Mouse (Mus musculus) lung, postnatal 25 days (tissue): ENCODE data around the gene Chd3.

Experiments used
- DNase-seq: peaks from one replicate; pipeline ENCODE4 v3.0.0; 2022; ENCODE audit warnings: low spot score

Chd3 gene

GRCm38 (mm10) chr11:69366157-69366854 is 2.9 kb downstream of the Chd3 start:
- DNase-seq: peak; percentile 97

GRCm38 (mm10) chr11:69365722-69366121 is 3.5 kb downstream of the Chd3 start:
- no peak for DNase-seq

DNA sequence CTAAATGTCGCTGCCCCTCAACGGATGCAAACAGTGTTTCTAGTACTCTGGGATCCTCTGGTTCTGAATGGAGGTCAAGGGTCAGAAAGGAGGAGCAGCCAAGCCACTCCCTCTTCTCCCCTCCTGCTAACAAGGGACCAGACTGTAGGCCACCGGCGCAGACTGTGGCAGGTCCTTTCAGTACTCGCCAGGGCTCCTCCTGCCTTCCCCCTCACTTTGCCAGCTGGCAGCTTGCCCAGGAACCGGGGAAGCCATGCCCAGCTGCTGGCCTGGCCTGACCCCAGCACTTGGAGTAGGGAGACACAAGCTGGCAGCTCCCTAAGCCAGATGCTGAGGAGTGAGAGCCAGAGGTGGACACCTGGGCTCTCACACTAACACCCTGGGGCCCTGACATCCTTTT is 4.3 kb downstream of the Chd3 start:
- DNase-seq: peak; percentile 97

GRCm38 (mm10) chr11:69364376-69364775 is 4.8 kb downstream of the Chd3 start:
- DNase-seq: no peak

- no peak for DNase-seq
Observed at GRCm38 (mm10) chr11:69362479-69362878, 6.7 kb downstream of the Chd3 start.

DNA sequence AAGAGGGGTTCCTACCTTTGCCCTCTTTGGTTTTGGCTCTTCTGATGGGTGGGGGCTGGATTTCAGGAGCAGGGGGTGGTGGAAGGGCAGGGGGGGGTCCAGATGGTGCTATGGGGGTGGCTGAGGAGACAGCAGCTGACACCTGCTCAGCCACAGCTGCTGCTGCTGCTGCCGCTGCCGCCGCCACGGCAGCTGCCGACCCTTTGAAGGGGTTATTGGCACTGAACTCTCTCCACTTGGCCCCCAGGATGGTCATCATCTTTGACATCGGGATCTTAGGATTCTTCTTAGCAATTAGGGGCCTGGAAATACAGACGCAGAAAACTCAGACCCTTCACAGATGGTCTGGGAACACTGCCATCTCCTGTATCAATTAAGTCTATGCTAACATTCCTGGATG is 7.2 kb downstream of the Chd3 start:
- DNase-seq: no peak

DNA sequence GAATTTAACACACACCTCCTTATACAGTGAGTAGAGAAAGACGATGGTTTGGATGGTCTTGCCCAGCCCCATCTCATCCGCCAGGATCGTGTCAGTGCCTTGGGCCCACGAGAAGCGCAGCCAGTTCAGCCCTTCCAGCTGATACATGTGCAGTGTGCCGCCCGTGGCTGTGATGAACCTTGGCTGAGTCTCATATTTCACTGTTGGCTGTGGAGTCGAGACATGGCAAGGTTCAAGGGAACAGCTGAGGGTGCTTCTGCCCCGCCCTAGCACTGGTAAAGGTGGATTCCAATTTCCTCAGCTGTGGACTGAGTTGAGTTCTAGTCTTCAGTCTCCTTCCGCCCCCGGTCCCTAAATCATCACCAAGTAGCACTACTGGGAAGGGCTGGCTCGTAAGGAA is 11.5 kb downstream of the Chd3 start:
- no peak for DNase-seq

DNA sequence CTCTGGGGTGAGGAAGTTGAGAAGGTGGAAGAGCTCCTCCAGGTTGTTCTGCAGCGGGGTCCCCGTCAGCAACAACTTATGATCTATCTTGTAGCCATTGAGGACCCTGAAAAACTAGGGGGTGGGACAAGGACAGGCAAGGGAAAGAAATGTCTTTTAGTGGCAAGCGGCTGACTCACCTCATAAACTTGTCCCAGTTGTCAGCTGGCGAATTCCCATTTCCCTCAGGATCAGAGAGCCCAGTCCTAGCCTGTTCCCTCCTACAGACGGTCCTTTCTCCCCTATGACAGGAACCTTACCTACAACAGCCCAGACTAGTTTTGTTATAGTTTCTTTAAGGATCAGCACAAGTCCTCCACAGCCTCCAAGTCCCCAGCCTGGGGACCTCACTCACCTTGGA is 12.7 kb downstream of the Chd3 start:
- no peak for DNase-seq

GRCm38 (mm10) chr11:69346441-69346840 is 22.8 kb downstream of the Chd3 start:
- no peak for DNase-seq

DNA sequence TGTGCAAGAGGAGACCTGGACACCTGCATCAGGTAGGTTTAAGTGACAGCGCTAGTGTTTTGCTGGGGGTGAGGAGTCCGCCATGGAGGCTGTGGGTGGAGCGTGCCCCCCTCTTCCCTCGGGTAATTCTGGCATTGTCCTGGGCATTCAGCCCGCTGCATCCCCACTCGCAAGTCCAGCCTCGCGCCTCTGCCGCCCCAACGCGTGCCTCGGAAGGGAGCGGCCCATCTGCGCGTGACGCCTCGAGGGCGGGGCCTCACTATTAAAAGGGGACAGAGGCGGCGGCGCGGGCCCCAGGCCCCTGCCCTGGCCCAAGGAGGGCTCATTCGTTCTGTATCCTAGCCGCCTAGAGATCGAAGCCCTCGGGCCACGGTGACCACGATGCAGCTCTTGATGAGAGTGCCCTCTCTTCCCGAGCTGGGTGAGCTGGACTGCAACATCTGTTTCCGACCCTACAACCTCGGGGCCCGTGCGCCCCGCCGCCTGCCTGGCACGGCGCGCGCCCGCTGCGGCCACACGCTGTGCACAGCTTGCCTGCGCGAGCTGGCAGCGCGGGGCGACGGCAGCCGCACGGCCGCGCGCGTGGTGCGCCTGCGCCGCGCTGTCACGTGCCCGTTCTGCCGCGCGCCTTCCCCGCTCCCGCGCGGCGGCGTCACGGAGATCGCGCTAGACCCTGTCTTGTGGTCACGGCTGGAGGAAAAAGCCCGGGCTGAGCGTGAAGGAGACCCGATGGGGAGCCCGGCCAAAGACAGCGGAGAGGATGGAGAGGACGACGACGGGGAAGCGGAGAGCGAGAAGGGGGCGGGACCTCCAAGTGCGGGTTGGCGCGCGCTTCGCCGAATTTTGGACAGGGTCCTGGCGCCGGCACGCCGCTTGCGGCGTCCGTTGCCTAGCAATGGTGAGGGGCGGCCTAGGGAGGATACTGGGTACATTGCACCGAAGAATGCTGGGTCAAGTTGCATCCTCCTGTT is 28.8 kb downstream of the Chd3 start, which contains the start of gene Rnf227:
Rnf227 (plus strand) TSS at position 301 of the 971 bp plus-strand sequence.
- DNase-seq: peak; percentile 39

DNA sequence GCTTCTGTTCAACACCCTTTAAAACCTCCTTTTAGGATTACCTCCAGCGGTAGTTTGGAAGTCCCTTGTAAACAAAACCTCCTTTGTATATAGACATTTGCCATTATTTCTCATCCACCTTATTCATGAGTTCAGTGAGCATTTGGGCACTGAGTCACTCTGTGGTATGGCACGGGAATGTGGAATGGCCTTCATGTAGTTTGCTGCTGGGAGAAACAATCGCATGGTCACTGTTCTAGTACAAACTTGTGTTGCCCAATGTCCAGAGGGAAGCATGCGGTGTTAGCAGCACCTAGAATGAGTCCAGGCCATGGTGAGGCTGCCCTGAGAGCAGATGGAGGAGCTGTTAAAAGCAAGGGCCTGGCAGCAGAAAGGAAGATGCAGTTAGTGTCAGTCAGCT is 34.4 kb downstream of the Chd3 start:
- DNase-seq: no peak

DNA sequence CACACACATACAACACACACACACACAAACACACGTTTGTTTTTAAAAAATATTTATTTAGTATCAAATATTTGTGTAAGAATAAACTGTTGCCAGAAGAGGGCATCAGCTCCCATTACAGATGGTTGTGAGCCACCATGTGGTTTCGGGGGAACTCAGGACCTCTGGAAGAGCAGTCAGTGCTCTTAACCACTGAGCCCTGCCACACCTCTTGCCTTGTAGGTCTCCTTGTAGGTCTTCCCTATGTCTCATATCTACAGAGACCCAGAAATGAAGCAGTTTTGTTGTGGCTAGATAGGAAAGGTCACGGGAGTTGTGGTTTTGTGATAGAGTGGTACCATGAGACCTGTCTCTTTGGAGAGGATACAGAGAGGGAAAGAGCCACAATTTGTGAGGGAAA is 35.3 kb downstream of the Chd3 start:
- DNase-seq: no peak

DNA sequence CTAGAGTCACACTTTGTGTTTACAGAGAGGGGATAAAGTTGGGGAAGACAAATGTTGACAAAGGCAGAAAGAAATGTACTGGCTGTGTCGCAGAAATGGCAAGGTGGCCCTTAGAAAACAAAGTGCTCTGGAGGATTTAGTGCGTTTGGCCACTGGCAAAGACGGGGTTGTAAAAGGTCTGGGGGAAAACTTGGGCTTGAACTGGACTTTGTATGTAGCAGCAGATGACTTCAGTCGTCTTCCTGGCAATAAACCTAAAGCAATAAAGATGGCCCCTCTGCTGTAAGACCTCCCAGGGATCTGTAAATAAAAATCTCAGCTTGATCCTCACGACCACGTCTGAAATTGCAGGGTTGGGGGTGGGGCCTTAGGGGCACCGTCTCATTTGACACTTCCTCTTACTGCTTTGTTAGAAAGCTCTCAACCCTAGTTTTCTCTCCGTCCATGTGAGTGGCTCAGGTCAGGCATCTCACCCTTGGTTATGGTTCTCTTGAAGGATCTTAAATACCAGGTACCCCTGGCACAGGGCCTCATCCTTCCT is 36.4 kb downstream of the Chd3 start:
- no peak for DNase-seq

GRCm38 (mm10) chr11:69331929-69332405 is 37.2 kb downstream of the Chd3 start:
- peak; percentile 62 for DNase-seq

DNA sequence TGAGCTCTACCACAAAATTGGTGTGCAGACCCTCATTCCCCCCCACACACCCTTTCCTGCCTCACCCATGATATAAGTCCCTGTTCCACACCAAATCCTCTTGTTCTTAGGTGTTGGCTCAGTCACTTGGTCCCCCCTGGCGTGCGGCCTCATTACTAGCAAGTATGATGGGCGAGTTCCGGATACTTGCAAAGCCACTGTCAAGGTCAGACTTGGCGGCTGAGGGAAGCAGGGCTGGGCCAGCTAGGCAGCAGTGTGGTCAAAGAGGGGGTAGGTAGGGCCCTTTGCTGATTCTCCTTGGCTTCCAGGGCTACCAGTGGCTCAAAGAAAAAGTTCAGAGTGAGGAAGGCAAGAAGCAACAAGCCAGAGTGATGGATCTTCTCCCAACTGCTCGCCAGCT is 38.1 kb downstream of the Chd3 start:
- DNase-seq: no peak

DNA sequence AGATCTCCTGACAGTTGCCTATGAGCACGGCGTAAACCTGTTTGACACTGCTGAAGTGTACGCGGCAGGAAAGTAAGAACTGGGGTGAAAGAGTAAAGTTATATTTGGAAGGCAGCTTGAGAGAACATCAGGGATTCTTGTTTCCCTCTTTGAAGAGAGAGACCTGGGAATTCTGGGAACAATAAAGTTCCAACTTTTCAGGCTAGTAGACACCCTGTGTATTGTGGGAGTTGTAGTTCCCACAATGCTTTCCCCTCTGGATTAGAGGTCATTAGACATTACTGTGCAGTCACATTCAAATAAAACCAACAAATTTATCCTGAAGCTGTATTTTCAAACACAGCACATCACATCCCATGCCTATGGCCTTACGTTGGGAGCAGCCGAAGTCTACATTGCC is 40.7 kb downstream of the Chd3 start:
- DNase-seq: no peak

- no peak for DNase-seq
Observed at GRCm38 (mm10) chr11:69327648-69328047, 41.6 kb downstream of the Chd3 start.

- no peak for DNase-seq
Observed at GRCm38 (mm10) chr11:69327157-69327442, 42.1 kb downstream of the Chd3 start.

DNA sequence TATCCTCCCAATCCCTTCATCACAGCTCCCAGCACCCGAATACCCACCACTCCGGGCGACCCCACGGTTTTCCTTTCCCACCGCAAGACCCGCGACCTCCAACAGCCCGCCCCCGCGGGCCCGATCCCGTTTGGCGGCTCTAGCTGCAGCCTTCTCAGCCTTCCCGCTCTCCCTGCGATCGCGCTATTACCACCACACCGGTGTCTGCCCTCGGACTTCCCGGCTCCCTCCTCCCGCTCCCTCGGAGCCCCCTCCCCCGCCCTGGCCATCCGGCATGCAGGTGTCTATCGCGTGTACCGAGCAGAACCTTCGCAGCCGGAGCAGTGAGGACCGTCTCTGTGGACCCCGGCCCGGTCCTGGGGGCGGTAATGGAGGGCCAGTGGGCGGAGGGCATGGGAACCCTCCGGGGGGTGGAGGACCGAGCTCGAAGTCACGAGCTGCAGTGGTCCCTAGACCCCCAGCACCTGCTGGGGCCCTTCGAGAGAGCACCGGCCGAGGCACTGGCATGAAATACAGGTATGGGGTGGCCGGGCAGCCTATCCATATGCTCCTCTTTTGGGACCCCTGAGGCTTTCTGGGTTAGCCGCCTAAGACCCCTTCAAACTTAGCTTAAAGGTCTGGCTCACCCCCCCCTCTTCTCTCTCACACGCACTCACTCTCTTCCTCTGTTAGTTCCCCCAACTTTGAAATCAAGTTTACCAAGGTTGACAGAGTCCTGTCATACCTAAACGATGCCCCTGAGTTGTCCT is 42.6 kb downstream of the Chd3 start:
- DNase-seq: no peak

DNA sequence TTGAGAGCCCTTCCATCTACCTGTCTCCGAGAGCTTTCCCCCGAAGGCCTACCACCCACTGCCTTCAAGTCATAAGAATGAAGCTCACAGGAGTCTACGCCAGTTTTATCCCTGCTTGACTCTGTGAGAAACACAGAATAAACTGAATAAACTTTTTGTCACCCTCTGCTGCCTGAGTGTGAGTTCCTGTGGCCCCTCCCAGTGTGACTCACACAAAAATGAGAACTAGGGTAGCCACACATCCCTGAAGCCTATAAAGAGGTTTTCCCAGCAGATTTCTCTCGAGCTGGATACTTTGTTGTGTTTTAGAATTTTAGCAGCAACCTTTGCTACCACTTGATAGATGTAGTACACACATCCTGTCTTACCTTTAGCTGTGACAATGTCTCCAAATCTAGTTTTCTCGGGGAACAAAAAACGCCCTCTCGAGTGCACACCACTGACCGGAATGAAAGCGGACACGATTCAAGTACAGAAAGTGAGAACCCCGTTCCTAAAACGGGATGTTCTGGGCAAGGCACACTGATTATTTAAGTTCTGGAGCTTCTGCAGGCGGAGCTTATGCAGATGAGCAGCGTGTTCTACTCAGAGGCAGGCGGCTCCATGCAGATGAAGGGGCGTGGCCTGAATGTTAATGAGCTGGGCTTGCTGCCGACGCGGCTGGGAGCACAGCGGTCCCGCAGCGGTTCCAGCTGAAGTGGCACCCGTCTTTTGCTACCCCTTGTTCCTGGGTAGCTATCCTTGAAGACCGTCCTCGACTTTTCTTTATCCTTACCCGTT is 43.4 kb downstream of the Chd3 start, which contains the start of gene Kcnab3:
Kcnab3 (plus strand) TSS at position 631 of the 780 bp plus-strand sequence.
- DNase-seq: peak; percentile 93

- DNase-seq: no peak
Observed at GRCm38 (mm10) chr11:69324749-69325148, 44.5 kb downstream of the Chd3 start.
